Mouse (Mus musculus) gastrocnemius, postnatal 14 days (tissue): ENCODE data around the gene Zfp62. TPM values are rescaled to one million over a fixed set of nuclear protein-coding genes. Genes with fewer than 3 reads are reported as not detected.
"Not testable (repeated sequence)": the region's sequence is repeated elsewhere in the genome, so short reads cannot be mapped to it uniquely, and the experiment has no call there.

ENCODE experiments used
- DNase-seq: peaks from one replicate; pipeline ENCODE4 v3.0.0; 2021; ENCODE audit warnings: mixed read lengths
- intact Hi-C: fragments of 180-260 bp; cut with DNase I; formaldehyde crosslinking; loops from one replicate; pipeline ENCODE4 v1.15.1; 2025; ENCODE audit warnings: low total_unique reads
- long read RNA-seq, 2 experiments: library from polyadenylated mRNA; stranded (forward); transcript quantifications; one replicate each; pipeline ENCODE4 v2.0.0; 2021
- total RNA-seq, 2 experiments: library from RNA; stranded (reverse); gene quantifications; 2 replicates each; pipeline ENCODE4 v1.2.3; 2021

Zfp62 gene
- 10 to 100 TPM; 16.5 to 18.1 TPM for total RNA-seq
- long read RNA-seq, experiment 1, partial matches to known transcripts: 0 of 4 reads
- long read RNA-seq, experiment 1, other reads (novel, unspliced or antisense): 3 of 4 reads
- long read RNA-seq, experiment 2, full-length matches to known transcripts: 5 of 6 reads
- long read RNA-seq, experiment 2, partial matches to known transcripts: 0 of 6 reads
- long read RNA-seq, experiment 2, other reads (novel, unspliced or antisense): 1 of 6 reads

GRCm38 (mm10) chr11:49203129-49203768, at the start of gene Zfp62:
Zfp62 (plus strand) TSS chr11:49203292.
- intact Hi-C loops: loop anchor here (5.0 kb wide), 1 partner anchor 49 kb away; no protein-coding TSS in a partner anchor
- DNase-seq: peak; percentile 94

GRCm38 (mm10) chr11:49154077-49154476, 49.0 kb upstream of the Zfp62 start, which contains the start of gene Olfr1394:
Olfr1394 (plus strand) TSS chr11:49154377.
- DNase-seq: no peak
- intact Hi-C loops: no loop called here

GRCm38 (mm10) chr11:49156821-49157814, 46.0 kb upstream of the Zfp62 start:
- intact Hi-C loops: no loop called here
- no peak for DNase-seq

- intact Hi-C loops: no loop called here
- DNase-seq: peak; percentile 6
These were observed 34.1 kb upstream of the Zfp62 start for GRCm38 (mm10) chr11:49168839-49169611.

- intact Hi-C loops: no loop called here
- no peak for DNase-seq
These were observed 32.5 kb upstream of the Zfp62 start for GRCm38 (mm10) chr11:49170576-49170975.

GRCm38 (mm10) chr11:49175345-49175744, 27.7 kb upstream of the Zfp62 start:
- no peak for DNase-seq
- intact Hi-C loops: no loop called here

- intact Hi-C loops, DNase-seq: not testable (repeated sequence)
These were observed 26.9 kb upstream of the Zfp62 start for GRCm38 (mm10) chr11:49176047-49176779.

- DNase-seq: no peak
- intact Hi-C loops: no loop called here
These were observed 19.9 kb upstream of the Zfp62 start for GRCm38 (mm10) chr11:49183172-49183571.

- DNase-seq: no peak
These were observed 16.6 kb upstream of the Zfp62 start for GRCm38 (mm10) chr11:49186452-49186851.

GRCm38 (mm10) chr11:49186955-49187488, 16.1 kb upstream of the Zfp62 start, which contains the start of gene Btnl9:
Btnl9 (minus strand) TSS chr11:49187159.
- DNase-seq: no peak
- intact Hi-C loops: no loop called here

More at GRCm38 (mm10) chr11:49186452-49186851, 16.6 kb upstream of the Zfp62 start:
- intact Hi-C loops: no loop called here

GRCm38 (mm10) chr11:49187701-49188100, 15.4 kb upstream of the Zfp62 start:
- DNase-seq: no peak
- intact Hi-C loops: loop anchor here (2.0 kb wide), 1 partner anchor 83 kb away; no protein-coding TSS in a partner anchor

GRCm38 (mm10) chr11:49189737-49190136, 13.4 kb upstream of the Zfp62 start:
- intact Hi-C loops: loop anchor here (2.0 kb wide), 1 partner anchor 81 kb away; no protein-coding TSS in a partner anchor
- peak; percentile 48 for DNase-seq

GRCm38 (mm10) chr11:49191083-49191482, 12.0 kb upstream of the Zfp62 start:
- intact Hi-C loops: no loop called here
- no peak for DNase-seq

GRCm38 (mm10) chr11:49194771-49195170, 8.3 kb upstream of the Zfp62 start:
- DNase-seq, intact Hi-C loops: not testable (repeated sequence)

- intact Hi-C loops: no loop called here
- DNase-seq: no peak
These were observed 7.2 kb upstream of the Zfp62 start for GRCm38 (mm10) chr11:49195819-49196322.

GRCm38 (mm10) chr11:49200666-49201065, 2.4 kb upstream of the Zfp62 start:
- intact Hi-C loops: loop anchor here (5.0 kb wide), 1 partner anchor 52 kb away; no protein-coding TSS in a partner anchor
- no peak for DNase-seq

GRCm38 (mm10) chr11:49201142-49201541, 1.9 kb upstream of the Zfp62 start:
- DNase-seq: no peak
- intact Hi-C loops: loop anchor here (5.0 kb wide), 1 partner anchor 51 kb away; no protein-coding TSS in a partner anchor

GRCm38 (mm10) chr11:49202071-49202470, 1.0 kb upstream of the Zfp62 start:
- DNase-seq: no peak
- intact Hi-C loops: loop anchor here (5.0 kb wide), 1 partner anchor 50 kb away; no protein-coding TSS in a partner anchor
